Mouse (Mus musculus): ENCODE results near the gene BC028528. TPM values are rescaled to one million over a fixed set of nuclear protein-coding genes. Genes with fewer than 3 reads are reported as not detected.
A peak's percentile ranks its signal among the peaks of the same experiment; 100 is the strongest.

Gene BC028528
- polyA plus RNA-seq, 1 experiment, result 8.1 TPM

- Histone ChIP-seq H3K27me3 (replicated peaks; ENCODE audit: control insufficient read depth, insufficient read depth, low read length) (no peaks in the 10 kb centered on the region), H3K4me3 (ENCODE audit: insufficient read depth, low read depth, low read length) (no peak overlapping the region), H3K4me1 (ENCODE audit: control insufficient read depth, insufficient read depth, low read length) (no peaks in the 10 kb centered on the region), H3K36me3 (ENCODE audit: control insufficient read depth, insufficient read depth, low read length) (no peaks in the 10 kb centered on the region), H3K27ac (ENCODE audit: insufficient read depth, low read depth, low read length) (no peak overlapping the region)
- DNase-seq, result no peak
- 74% methylated on average over 7 of the region's 7 CpGs for WGBS
- TF ChIP-seq CTCF (conservative IDR thresholded peaks at IDR 0.05; ENCODE audit: insufficient read depth, insufficient read length, low read depth, low read length) (no peak), POLR2A (IDR thresholded peaks at IDR 0.05; ENCODE audit: low read depth, low read length) (no peak)
These were observed 25.0 kb upstream of the BC028528 start for GRCm38 (mm10) chr3:95916760-95917159.

GRCm38 (mm10) chr3:95914706-95915105 is 22.9 kb upstream of the BC028528 start:
- 93% methylated on average over 4 of the region's 4 CpGs for WGBS
- no peaks in the 10 kb centered on the region for H3K36me3 ChIP-seq (ENCODE audit: control insufficient read depth, insufficient read depth, low read length)
- no peak for DNase-seq
- no peak overlapping the region for H3K4me3 ChIP-seq (ENCODE audit: insufficient read depth, low read depth, low read length)
- no peak overlapping the region for H3K27ac ChIP-seq (ENCODE audit: insufficient read depth, low read depth, low read length)
- H3K27me3 ChIP-seq (replicated peaks; ENCODE audit: control insufficient read depth, insufficient read depth, low read length), result no peaks in the 10 kb centered on the region
- TF ChIP-seq POLR2A (IDR thresholded peaks at IDR 0.05; ENCODE audit: low read depth, low read length) (no peak), CTCF (conservative IDR thresholded peaks at IDR 0.05; ENCODE audit: insufficient read depth, insufficient read length, low read depth, low read length) (no peak)
- no peaks in the 10 kb centered on the region for H3K4me1 ChIP-seq (ENCODE audit: control insufficient read depth, insufficient read depth, low read length)

- WGBS, result 35% methylated on average over 4 of the region's 4 CpGs
- TF ChIP-seq CTCF (conservative IDR thresholded peaks at IDR 0.05; ENCODE audit: insufficient read depth, insufficient read length, low read depth, low read length) (no peak), POLR2A (IDR thresholded peaks at IDR 0.05; ENCODE audit: low read depth, low read length) (no peak)
These were observed 15.8 kb upstream of the BC028528 start for GRCm38 (mm10) chr3:95907613-95908012.

DNA sequence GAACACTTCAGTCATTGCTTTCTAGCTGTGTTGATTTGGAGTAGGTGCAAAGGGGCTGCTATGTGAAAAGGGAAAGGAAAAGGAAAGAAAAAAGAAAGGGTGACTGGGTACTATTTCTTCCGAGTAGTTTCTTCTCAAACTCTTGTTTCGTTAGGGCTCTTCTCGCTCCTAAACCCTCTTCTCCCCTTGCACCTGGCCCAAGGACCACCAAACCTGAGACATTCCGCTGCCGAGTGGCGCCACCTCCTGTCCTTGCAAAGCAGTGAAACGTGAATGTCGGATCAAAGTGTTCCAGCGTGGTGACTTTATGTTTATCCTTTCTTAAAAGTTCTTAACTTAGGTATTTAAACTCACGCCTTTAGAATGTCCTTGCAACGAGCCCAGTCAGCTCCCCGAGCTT is 15.1 kb upstream of the BC028528 start:
- Histone ChIP-seq H3K4me3 (ENCODE audit: insufficient read depth, low read depth, low read length) (no peak overlapping the region), H3K4me1 (ENCODE audit: control insufficient read depth, insufficient read depth, low read length) (peaks cover 15% of the 10 kb centered on the region), H3K27ac (ENCODE audit: insufficient read depth, low read depth, low read length) (no peak overlapping the region), H3K36me3 (ENCODE audit: control insufficient read depth, insufficient read depth, low read length) (no peaks in the 10 kb centered on the region), H3K27me3 (replicated peaks; ENCODE audit: control insufficient read depth, insufficient read depth, low read length) (no peaks in the 10 kb centered on the region)
- peak; percentile 52 for DNase-seq
- TF ChIP-seq CTCF (conservative IDR thresholded peaks at IDR 0.05; ENCODE audit: insufficient read depth, insufficient read length, low read depth, low read length) (peak; percentile 91), POLR2A (IDR thresholded peaks at IDR 0.05; ENCODE audit: low read depth, low read length) (no peak)
- WGBS, result under 1% methylated on average over 12 of the region's 12 CpGs

More at GRCm38 (mm10) chr3:95907613-95908012, 15.8 kb upstream of the BC028528 start:
- DNase-seq, result peak; percentile 36
- H3K4me1 ChIP-seq (ENCODE audit: control insufficient read depth, insufficient read depth, low read length), result peaks cover 15% of the 10 kb centered on the region
- no peak overlapping the region for H3K27ac ChIP-seq (ENCODE audit: insufficient read depth, low read depth, low read length)
- no peaks in the 10 kb centered on the region for H3K36me3 ChIP-seq (ENCODE audit: control insufficient read depth, insufficient read depth, low read length)
- H3K27me3 ChIP-seq (replicated peaks; ENCODE audit: control insufficient read depth, insufficient read depth, low read length), result no peaks in the 10 kb centered on the region
- no peak overlapping the region for H3K4me3 ChIP-seq (ENCODE audit: insufficient read depth, low read depth, low read length)

GRCm38 (mm10) chr3:95905940-95906492 is 14.2 kb upstream of the BC028528 start:
- no peak overlapping the region for H3K4me3 ChIP-seq (ENCODE audit: insufficient read depth, low read depth, low read length)
- no peaks in the 10 kb centered on the region for H3K36me3 ChIP-seq (ENCODE audit: control insufficient read depth, insufficient read depth, low read length)
- H3K27ac ChIP-seq (ENCODE audit: insufficient read depth, low read depth, low read length), result no peak overlapping the region
- 2% methylated on average over 12 of the region's 12 CpGs for WGBS
- TF ChIP-seq POLR2A (IDR thresholded peaks at IDR 0.05; ENCODE audit: low read depth, low read length) (no peak), CTCF (conservative IDR thresholded peaks at IDR 0.05; ENCODE audit: insufficient read depth, insufficient read length, low read depth, low read length) (peak; percentile 69)
- peak; percentile 71 for DNase-seq
- peaks cover 15% of the 10 kb centered on the region for H3K4me1 ChIP-seq (ENCODE audit: control insufficient read depth, insufficient read depth, low read length)
- no peaks in the 10 kb centered on the region for H3K27me3 ChIP-seq (replicated peaks; ENCODE audit: control insufficient read depth, insufficient read depth, low read length)

DNA sequence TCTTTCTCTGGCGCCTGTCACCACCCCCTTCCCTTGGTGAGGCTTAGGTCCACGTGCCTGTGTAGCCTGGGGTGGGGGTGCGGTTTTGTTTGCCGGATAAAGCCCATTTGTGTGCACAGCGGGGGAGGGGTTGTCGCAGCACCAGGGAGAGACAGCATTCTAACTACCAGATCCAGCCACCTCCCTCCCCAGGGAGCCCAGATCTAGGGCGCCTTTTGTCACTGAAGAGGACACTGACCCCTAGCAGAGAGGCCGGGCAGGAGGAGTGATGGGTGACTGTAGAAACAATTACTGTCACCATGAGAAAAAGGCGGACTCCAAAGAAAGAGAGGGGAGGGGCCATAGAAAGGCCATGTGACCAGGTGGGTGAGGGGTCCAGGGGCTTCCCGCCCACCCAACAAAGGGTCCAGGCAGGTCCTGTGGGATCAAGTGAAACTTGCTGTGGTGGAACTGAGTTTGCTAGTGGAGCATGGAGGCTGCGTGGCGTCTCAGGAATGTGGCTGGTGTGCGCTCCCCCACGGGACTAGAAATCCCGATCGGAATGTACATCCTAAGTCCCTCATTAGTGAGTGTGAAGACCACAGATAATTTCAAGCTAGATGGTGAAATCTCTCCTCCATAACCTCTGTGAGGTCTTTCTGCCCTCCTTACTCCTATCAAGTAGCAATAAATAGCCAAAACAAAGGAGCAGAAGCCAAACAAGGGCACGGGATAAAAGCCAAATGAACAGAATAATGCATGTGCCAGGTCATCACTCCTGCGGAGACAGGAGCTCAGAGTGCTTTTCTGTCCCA is 13.5 kb upstream of the BC028528 start:
- DNase-seq, result peak; percentile 51
- peak overlapping the region; percentile 11; the same call in 1 of the 2 replicates for H3K4me3 ChIP-seq (ENCODE audit: insufficient read depth, low read depth, low read length)
- H3K4me1 ChIP-seq (ENCODE audit: control insufficient read depth, insufficient read depth, low read length), result peaks cover 15% of the 10 kb centered on the region

DNA sequence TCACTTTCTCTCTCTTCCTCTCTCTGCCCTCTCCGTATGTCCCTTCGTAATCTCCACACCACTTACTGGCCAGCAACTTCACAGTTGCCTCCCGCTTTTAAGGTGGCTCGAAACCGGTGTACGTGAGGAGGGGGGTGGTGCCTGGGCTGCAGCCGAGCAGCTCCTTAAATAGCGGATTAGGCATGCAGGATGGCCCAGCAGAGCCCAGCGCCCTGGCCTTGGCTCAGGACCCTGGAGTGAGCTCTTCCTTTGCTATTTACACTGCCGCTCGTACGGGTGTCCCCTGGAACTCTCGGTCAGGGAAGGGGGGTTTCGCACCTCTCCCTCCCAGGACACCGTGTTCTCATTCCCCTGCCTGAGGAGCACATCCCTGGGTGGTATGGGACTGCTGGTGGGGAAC is 12.8 kb upstream of the BC028528 start, which contains the start of gene Car14:
Gene Car14, minus strand, starts transcription at position 124 of the 400 bp plus-strand sequence.
- H3K4me1 ChIP-seq (ENCODE audit: control insufficient read depth, insufficient read depth, low read length), result peaks cover 20% of the 10 kb centered on the region
- DNase-seq, result peak; percentile 68
- no peaks in the 10 kb centered on the region for H3K27me3 ChIP-seq (replicated peaks; ENCODE audit: control insufficient read depth, insufficient read depth, low read length)
- no peaks in the 10 kb centered on the region for H3K36me3 ChIP-seq (ENCODE audit: control insufficient read depth, insufficient read depth, low read length)
- peak within 1 kb of the TSS; percentile 46 for H3K4me3 ChIP-seq (ENCODE audit: insufficient read depth, low read depth, low read length)
- peak within 1 kb of the TSS; percentile 97 for H3K27ac ChIP-seq (ENCODE audit: insufficient read depth, low read depth, low read length)
- WGBS, result 5% methylated on average over 15 of the region's 15 CpGs
- TF ChIP-seq POLR2A (IDR thresholded peaks at IDR 0.05; ENCODE audit: low read depth, low read length) (peak; percentile 15), CTCF (conservative IDR thresholded peaks at IDR 0.05; ENCODE audit: insufficient read depth, insufficient read length, low read depth, low read length) (no peak)

More for the DNA sequence above, 13.5 kb upstream of the BC028528 start:
- Histone ChIP-seq H3K27me3 (replicated peaks; ENCODE audit: control insufficient read depth, insufficient read depth, low read length) (no peaks in the 10 kb centered on the region), H3K36me3 (ENCODE audit: control insufficient read depth, insufficient read depth, low read length) (no peaks in the 10 kb centered on the region), H3K27ac (ENCODE audit: insufficient read depth, low read depth, low read length) (no peak overlapping the region)
- 4% methylated on average over 18 of the region's 18 CpGs for WGBS
- TF ChIP-seq POLR2A (IDR thresholded peaks at IDR 0.05; ENCODE audit: low read depth, low read length) (no peak), CTCF (conservative IDR thresholded peaks at IDR 0.05; ENCODE audit: insufficient read depth, insufficient read length, low read depth, low read length) (no peak)
